Mouse (Mus musculus) 416B (cell line): Measurements from ENCODE around the gene Dagla.
A peak's percentile ranks its signal among the peaks of the same experiment; 100 is the strongest.

ENCODE experiments used
- DNase-seq: peaks from one replicate; pipeline ENCODE4 v3.0.0; 2011; ENCODE audit warnings: low read depth

The Dagla gene

DNA sequence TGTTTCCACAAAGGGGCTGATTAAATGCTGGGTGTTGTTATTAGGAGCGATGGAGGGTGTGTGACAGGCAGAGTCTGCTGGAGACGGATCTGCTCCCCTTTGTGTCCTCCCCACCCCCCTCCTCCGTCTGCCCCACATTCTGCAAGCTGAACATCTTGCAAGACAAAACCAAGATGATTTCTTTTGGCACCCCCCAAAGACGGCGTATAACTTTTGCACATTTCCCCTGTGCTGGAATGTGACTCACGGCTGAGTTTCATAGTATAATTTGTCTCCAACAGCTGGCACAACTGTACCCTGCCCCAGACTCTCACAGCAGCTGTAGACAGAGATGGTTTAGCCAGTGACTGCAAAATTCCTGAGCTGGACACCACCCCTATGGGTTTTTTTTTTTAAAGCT, 3.3 kb upstream of the Dagla start:
- DNase-seq, result no peak

- no peak for DNase-seq
Measured at GRCm38 (mm10) chr19:10307351-10307750, 2.7 kb upstream of the Dagla start.

- DNase-seq, result no peak
Measured at GRCm38 (mm10) chr19:10306521-10307243, 2.0 kb upstream of the Dagla start.

DNA sequence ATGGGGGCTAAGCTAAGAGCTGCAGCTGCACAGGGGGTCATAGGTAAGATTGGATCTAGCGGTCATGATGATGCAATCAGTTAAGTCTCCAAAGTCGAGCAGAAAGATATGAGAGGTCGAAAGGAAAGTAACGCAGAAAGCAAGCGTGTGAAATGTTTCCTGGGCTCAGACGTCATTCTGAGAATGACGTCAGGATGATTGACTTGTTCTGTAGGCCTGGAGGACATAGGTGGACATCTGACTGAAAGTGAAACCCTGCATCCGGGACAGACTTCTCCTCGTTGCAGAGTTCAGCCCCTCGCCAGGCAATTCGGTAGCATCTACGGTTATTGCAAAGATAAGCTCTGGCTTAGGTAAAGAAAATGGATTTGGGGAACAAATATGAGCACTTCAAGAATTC, 963 bp upstream of the Dagla start:
- peak; percentile 17 for DNase-seq

GRCm38 (mm10) chr19:10304395-10304794, 282 bp downstream of the Dagla start:
- DNase-seq, result no peak

DNA sequence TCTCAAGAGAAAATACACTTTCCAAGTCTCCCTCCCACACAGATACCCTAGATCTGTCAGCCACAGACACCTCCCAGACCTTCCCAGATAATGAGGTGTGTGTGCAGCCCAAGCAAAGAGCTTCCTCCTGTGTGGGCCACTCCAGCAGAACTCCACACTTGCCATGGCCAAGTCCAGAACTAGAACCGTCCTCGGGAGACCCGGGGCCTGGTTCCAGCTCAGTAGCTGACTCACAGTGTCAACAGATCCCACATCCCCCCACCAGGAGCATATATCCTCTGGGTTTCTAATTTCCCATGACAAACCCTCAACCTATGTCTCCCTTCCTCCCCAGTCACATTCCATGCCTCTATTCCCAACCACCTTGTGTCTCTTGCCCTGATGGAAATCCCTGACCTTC, 1.8 kb downstream of the Dagla start:
- DNase-seq, result no peak

DNA sequence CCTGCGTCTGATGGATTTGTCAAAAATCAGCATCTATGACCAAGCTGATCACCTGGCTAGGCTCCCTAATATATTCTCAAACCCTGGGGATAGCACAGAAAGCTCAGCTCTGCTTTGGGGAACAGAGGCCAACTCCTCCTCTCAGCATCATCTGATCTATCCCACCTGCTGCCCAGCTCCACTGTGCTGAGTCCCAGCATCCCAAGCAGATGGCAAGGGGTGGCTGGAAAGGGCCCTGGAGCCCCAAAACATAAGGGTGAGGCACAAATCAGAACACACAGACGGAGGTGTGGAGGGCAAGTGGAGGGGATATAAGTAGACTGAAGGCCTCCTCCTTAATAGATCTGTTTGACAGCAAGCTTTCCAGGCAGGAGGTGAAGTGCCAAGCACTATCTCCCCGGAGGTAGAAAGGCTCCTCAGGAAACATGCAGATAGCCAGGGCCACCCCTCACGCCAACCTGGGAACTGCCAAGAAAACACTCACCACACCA, 2.8 kb downstream of the Dagla start:
- DNase-seq, result no peak

DNA sequence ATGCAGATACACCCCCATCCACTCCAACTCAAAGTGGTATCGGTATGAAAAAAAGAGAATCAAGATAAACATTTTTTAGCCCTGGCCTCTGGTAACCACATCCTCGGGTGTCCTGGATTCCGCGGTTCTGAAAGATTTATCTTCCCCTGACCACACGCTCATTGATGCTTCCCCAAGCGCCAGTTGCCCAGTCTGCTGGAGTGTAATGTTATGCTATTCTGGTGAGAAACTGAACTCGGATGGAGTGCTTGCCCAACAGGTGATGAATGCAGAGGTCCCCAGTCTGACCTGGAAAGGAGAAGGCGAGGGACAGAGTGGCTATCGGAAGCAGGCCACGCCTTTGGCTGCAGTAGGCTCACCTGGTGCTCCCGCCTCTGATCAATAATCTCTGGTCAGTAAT, 3.4 kb downstream of the Dagla start:
- peak; percentile 41 for DNase-seq

DNA sequence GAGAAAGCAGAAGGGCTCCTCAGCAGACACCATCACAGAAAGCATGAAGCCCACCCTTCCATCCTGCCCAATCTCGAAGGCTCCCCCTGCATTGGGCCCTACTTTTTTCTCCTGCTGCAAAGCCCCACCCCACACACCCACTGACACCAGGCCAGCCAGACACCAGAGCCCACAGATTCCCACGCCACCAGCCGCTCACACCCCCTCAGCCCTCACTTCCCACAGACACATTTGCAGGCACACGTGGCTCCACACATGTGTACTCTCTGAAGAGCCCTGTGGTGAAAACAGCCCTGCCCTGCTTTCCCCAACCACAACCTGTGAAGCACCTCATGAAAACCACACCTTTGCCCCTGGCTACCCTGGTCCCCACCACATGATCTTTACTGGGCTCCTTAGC, 3.9 kb downstream of the Dagla start:
- no peak for DNase-seq

DNA sequence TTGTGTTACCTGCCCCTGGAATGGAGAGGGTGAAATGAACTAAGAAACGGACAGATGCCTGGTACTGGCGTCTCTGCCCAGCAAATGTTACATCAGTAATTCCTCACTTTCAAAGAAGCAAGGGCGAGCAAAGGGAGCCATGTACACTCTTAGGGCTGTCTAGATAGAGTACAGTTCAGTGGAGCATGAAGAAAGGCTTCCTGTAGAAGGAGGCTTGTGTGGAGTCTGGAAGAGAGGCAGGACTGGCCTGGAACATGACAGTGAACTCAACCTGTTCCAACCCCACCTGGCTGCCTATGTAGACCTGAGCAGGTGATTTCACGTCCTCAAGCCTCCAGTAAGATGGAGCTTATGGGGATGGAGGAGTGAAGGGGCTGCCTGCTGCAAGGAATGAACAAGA, 6.4 kb downstream of the Dagla start:
- DNase-seq, result no peak

- DNase-seq, result no peak
Measured at GRCm38 (mm10) chr19:10297041-10297503, 7.6 kb downstream of the Dagla start.

GRCm38 (mm10) chr19:10296306-10296705, 8.4 kb downstream of the Dagla start:
- DNase-seq, result no peak

GRCm38 (mm10) chr19:10294631-10295562, 9.8 kb downstream of the Dagla start:
- no peak for DNase-seq

DNA sequence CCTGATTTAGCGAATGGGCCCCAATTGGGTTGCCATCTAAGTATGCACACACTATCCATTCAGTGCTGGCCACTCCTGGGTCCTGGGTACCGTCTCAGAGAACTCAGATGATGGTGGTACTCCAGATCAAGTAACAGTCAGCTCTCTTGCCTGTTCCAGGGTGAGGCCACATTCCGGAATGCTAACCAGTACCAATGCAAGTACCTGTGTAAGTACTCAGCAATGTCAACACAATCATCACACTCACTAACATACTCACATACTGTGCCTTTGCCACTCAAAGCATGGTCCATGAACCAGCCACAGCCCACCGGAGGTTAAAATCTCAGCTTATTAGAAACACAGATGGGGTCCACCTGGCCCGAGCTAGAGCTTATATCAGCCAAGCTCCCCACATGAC, 10.7 kb downstream of the Dagla start:
- DNase-seq, result no peak

GRCm38 (mm10) chr19:10291896-10292490, 12.7 kb downstream of the Dagla start:
- no peak for DNase-seq

DNA sequence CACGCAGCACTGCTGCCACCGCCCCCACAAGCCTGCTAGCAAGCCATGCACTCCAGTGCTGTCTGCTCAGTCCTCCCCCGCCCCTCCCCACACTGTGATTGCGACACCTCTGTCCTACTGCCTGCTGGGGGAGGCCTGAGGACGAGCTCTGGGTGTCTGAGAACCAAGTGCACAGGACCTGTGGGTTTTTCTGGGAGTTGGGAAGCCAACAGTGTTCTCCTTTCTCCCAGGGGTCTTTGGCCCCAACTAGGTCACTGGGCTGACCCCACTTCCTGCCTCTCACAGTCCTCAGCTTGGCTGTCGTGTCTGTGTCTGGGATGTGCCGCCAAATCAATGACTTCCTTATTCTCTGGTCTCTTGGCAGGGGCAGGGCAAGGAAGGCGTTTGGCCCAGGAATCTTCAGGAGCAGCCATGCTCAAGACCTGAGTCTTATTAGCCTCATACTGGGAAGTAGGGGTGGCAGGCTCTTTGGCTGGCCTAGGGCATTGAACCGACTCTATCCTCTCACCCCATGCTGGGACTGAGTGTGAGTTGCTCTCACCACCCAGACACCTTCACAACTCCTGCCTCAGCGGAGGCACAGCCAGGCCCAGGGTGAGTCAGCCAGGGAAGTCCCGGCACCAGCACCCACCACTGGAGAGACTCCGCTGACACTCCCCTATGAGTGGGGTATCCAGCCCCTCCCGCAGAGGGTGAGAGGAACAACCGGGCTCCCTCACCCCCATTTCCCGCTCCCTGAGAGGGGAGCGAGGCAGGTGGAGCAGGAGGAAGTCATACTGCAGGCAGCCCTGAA, 14.3 kb downstream of the Dagla start:
- peak; percentile 59 for DNase-seq

DNA sequence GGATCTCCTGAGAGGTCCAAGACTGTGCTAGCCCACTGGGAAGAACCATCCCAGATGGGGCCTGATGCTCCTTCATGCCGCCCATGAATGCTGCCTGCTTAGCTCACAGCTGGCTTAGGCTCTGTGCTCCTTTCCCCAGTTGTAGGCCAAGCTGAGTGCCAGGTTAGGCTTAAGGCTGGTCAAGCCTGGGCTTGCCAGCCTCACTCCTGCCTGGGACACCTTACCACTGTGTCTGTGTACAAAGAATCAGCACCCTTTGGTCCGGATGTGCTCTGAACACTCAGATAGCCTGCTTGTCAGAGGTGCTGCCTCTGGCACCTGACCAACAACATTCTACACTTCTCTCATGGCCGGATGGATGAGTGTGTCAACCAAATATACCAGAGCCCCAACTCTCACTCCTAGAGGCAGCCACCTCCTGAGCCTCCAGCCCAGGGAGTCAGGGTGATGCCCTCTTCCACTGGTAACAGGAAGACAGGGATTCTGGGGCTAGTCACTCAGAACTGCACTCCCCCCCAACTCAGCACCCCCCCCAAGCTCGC, 15.0 kb downstream of the Dagla start:
- peak; percentile 19 for DNase-seq

DNA sequence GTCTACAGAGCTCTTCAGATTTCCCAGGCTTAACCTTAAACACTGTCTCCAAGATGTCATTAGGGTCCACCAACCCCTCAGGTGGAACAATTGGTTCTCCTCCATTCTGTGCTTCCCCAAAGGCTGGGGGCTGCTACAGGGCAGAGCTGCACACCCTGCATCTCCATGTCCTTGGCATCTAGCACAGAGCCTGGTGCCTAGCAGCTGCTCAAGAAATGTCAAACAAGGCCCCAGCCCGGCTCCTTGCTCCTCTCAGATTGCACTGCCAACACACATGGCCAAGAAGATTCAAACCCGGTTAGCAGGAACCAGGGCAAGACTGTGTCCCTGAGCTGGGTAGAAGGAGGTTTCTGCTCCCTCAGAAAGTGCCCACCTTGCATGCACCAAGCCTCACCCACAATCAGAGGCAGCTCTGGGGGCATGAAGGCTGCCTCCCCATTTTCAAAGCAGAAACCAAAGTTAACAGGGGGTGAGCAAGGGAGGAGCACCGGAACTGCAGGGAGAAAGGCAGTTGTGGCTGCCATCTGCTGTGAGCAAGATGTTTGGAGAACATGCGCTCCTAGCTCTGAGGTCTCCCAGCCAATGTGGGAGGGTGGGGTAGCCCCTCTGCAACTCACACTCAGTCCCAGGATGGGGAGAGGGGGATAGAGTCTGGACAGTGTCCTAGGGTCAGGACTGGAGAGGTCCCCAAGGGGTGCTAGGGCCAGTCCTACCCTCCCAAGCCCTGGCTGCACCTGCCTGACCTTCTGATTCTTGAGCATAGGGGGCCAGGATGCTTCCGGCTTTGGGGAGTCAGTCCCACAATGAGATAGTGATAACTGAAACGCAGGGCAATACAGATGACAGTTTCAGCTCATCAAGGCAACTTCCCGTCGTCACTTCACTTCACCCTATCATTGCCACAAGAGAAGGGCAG, 16.3 kb downstream of the Dagla start:
- no peak for DNase-seq

DNA sequence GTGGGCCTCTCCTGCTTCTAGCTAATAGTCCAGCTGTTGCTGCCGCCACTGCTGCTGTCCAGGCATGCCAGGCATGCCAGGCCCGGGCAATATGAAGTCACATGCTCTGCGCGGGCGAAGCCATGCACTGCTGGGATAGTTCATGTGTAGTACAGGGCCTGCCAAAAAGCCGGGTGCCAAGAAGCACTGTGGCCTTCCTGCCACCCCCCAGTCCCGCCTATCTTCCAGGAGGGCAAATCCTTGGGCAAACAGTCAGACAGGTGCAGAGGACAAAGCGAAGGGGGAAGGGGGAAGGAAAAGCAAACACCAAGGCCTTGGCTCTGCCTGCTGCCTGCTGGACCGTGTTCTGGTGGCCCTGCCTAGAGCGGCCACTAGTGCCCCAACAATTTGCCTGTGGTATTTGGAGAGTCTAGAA, 18.2 kb downstream of the Dagla start:
- DNase-seq, result no peak

GRCm38 (mm10) chr19:10280771-10281540, 23.7 kb downstream of the Dagla start:
- no peak for DNase-seq
